Mouse (Mus musculus): ENCODE measurements at regions not wholly inside any gene's neighbourhood (a gene's known extent, or its start where the extent isn't known, plus 50 kb on each side); places are given as distances from the start of the nearest gene placed in this dataset.

DNA sequence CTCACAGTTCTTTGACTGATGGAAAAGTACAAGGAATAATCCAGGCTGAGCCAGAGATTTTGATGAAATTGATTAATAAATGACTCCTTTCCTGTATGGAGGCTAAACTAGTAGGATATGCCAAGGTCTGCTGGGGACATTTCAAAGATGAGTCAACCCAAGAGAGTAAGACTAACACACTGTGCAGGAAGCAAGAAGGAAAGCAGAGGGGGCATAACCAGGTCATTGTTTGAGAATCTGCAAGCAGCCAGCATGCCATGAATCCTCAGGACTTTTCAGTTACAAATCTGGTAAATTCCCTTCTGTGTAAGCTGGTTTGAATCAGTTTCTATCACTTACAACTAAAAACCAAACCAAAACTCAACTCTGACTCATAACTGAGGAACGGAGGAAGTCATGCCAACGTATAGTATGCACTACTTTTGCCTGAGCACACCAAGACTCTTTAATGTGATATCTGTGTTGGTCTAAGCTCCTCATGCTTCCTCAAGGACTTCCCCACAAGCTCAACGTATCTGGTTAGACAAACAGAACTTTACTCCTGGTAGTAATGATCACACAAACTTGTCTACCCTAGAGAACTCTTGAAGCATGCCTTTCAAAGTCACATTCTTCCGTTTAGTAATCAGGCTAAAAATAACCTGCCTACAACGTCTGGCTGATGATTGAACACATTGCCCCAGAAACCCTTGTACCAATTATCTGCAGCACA, 314.0 kb upstream of the Adamts9 start:
- no peak for DNase-seq (ENCODE audit: low spot score)

GRCm38 (mm10) chr6:93253746-93254145, 310.5 kb upstream of the Adamts9 start:
- DNase-seq (ENCODE audit: low spot score) = no peak

DNA sequence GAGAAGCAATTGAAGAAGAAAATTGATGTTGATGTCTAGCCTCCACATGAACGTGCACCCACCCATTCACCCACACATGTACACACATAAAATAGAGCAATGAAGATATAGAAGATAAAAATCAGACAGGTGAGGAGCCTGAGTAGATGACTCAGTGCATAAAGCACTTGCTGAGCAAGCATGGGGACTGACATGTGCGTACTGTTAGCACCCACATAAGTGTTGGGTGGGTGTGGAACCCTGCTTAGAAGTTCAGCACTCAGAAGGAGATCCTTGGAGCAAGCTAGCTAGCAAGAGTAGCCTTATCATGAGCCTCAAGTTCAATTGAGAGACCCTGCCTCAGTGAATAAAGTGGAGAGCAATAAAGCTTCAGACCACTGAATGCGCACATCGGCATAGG, 305.7 kb upstream of the Adamts9 start:
- no peak for DNase-seq (ENCODE audit: low spot score)

DNA sequence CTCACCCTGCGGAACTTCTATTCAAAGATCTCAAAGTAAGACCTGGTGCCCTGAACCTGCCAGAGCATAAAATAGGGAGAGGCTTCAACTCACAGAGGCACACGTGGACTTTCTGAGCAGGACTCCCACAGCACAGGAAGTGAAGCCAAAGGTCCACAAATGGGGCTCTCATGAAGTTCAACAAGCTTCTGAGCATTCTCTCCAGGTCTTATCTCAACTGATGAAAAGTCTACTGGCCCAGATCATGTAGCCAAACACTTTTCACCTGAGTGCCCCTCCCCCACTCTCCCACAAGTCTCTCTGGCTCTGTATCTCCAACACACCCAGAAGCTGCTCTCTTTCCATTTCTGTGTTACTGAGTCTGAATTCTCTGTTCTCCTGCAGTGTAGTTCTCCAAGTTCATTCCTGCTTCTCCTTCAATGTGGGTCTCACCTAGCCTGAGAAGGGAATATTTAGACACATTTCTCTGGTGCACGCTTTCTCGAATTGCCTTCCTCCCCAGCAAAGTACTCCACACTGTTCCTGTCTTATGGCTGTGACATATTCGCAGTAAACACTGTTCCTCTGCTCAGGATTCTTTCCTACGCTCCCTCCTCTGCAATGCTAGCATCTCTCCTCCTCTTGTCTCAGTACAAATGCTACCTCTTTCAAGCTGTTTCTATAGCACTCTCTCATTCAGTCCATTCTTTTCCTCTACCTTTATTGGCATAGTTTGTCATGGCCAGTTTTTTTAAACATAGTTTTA, 303.4 kb upstream of the Adamts9 start:
- DNase-seq (ENCODE audit: low spot score) = no peak

DNA sequence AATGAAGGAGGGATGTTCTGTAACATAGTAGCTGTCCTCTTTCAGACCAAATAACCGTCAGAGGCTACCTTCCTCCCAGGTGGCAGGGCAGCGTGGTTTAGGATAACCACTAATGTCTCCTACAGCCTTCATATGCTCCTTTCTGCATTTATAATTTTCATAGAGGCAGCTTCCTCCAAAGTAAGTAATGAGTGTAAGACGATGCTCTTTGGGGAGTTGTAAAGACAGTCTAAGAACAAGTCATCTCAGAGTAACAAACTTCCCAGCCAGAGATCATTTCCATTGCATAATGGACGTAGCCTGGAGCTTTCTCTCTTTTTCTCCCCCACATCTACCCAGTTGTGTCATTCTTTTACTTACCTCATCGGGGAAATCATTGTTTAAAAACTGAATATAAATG, 292.3 kb upstream of the Adamts9 start:
- DNase-seq (ENCODE audit: low spot score) = no peak

GRCm38 (mm10) chr6:93232636-93233035, 289.3 kb upstream of the Adamts9 start:
- no peak for DNase-seq (ENCODE audit: low spot score)

GRCm38 (mm10) chr6:93230450-93230849, 287.2 kb upstream of the Adamts9 start:
- DNase-seq (ENCODE audit: low spot score) = no peak

GRCm38 (mm10) chr6:93229320-93229719, 286.0 kb upstream of the Adamts9 start:
- no peak for DNase-seq (ENCODE audit: low spot score)

DNA sequence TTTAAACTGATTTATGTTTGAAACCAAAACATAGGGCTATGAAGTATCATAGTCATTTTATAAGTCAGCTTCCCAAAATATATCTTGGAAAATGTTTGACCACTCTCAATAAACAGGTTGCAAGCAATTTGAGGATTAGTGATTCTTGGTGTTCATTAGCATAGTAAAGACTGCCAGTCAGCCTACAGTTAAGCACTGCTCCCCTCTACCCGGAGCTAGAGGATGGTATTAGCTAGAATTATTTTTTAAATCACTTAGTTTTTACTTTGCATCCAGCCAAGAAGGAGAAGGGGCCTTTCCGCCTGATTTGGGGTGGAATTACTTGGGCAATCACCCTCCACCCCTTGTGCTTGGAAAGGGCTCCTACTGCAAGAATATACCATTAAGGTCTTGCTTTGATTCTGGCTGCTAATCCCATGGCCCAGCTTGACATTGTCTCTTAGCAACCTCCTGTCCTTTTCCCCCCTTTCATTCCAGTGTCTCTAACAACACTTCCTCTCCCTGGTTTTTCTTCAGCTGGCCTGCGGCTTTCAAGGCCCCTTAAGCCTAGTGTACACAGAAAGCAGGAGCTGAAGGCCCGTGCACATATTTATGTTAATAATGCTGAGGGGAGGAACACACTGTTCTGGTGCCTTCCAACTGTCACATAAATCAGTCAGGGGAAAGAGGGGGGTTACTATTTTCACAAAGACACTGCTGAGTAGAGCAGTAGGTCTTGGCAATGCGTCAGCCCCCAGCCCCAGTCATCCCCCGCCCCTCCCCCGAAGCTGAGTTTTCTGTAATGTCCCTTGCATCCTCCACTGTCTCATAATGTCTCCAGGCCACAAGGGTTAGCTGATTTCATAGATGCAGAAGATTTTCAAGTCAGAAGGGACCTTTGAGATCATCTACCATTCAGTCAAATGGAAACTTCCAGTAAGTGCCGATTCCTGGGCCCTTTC, 280.6 kb upstream of the Adamts9 start:
- DNase-seq (ENCODE audit: low spot score) = no peak

DNA sequence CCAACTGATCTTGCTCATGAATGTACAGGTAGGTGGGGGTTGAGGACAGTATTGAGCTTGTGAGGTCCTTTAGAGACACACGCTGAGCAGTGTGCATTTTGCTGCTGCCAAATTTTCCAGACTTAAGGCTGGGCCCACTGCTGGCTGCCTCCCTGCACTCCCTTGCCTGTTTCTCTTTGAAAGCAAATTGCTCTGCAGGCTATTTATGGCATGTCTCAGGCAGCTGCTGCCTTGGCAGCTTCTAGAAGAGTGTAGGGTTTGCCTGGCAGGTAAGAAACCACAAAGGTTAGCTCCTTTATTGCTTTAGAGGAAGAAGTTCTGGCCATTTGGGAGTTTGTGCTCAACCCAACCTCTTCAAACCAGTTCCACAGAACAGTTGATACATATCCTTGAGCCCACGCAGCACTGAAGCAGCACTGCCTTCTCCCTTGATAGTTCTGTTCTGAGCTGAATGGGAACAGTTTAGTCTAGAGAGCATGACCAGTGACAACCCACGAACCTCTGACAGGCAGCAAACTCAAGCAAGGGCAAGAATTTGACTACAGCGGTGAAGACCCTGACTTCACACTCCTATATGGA, 274.8 kb upstream of the Adamts9 start:
- DNase-seq (ENCODE audit: low spot score) = peak; percentile 12

DNA sequence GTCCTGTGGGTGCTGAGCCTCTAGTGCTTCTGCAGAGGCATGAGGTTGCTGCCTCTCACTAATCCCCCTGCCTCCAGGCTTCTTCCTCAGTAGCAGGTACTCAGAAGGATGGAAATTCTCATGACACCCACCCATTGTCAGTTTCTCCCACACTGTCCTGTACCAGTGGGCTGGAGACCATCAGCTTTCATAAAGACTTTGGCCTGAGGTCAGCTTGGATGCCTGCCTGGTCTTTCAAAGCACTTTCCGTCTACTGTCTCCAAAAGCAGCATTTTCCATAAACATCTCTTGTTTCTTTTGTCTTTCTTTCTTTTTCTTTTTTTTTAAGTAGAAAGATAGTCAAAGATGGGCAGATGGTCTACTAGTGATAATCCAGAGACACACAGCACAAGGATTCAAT, 257.6 kb upstream of the Adamts9 start:
- no peak for DNase-seq (ENCODE audit: low spot score)

- DNase-seq (ENCODE audit: low spot score) = no peak
Measured at GRCm38 (mm10) chr6:93194741-93195140, 251.4 kb upstream of the Adamts9 start.

GRCm38 (mm10) chr6:93192980-93193379, 249.7 kb upstream of the Adamts9 start:
- no peak for DNase-seq (ENCODE audit: low spot score)

DNA sequence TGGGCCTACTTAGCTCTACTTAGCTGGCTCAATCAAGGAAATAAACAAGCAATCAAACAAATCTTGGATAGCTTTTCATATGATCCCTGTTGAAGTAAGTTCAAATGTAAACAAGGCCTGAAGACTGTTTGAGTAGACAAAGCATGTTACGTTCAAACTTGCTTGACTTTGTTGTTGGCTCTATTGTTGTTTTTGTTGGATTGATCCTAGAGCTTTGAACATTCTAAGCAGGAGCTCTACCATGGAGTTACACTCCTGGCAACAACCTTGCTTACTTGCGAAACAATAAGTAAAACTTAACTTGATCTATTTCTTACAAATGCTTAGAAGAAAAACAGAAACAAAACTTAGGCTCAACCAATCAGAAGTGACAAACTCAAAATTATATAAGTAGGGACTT, 247.7 kb upstream of the Adamts9 start:
- DNase-seq (ENCODE audit: low spot score) = no peak

GRCm38 (mm10) chr6:93168526-93168925, 225.2 kb upstream of the Adamts9 start:
- peak; percentile 9 for DNase-seq (ENCODE audit: low spot score)

- DNase-seq (ENCODE audit: low spot score) = no peak
Measured at GRCm38 (mm10) chr6:93167281-93167680, 224.0 kb upstream of the Adamts9 start.

DNA sequence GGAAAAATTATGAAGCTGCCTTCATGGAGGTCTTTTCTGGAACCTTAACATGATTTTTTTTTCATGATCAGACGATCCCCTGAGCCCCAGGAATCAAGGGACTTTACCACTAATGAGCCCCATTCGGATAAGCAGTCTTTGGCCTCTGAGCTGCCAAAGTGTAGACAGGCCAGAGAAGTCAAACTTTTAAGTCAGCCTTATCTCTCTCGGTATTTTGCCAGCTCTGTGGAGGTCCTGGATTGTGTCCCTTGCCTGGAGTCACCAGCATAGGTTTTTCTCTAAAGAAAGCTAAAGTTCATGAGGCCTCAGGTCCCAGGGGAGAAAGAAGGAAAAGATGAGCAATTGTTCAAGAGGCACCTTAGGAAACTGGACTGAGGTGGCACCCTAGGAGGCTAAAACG, 222.7 kb upstream of the Adamts9 start:
- DNase-seq (ENCODE audit: low spot score) = no peak

GRCm38 (mm10) chr6:93152431-93153208, 209.3 kb upstream of the Adamts9 start:
- no peak for DNase-seq (ENCODE audit: low spot score)

- DNase-seq (ENCODE audit: low spot score) = no peak
Measured at GRCm38 (mm10) chr6:93150531-93150930, 207.2 kb upstream of the Adamts9 start.

- DNase-seq (ENCODE audit: low spot score) = no peak
Measured at GRCm38 (mm10) chr6:93149956-93150355, 206.7 kb upstream of the Adamts9 start.

GRCm38 (mm10) chr6:93140331-93140731, 197.0 kb upstream of the Adamts9 start:
- peak; percentile 17 for DNase-seq (ENCODE audit: low spot score)
